Mouse (Mus musculus) urinary bladder, postnatal 14 days (tissue): ENCODE measurements around the gene Kdm5b.
A peak's percentile ranks its signal among the peaks of the same experiment; 100 is the strongest.

Experiments used
- DNase-seq: peaks from one replicate; pipeline ENCODE4 v3.0.0; 2021; ENCODE audit warnings: low spot score

Kdm5b gene

GRCm38 (mm10) chr1:134589676-134590075, 29.7 kb downstream of the Kdm5b start:
- DNase-seq, result no peak

DNA sequence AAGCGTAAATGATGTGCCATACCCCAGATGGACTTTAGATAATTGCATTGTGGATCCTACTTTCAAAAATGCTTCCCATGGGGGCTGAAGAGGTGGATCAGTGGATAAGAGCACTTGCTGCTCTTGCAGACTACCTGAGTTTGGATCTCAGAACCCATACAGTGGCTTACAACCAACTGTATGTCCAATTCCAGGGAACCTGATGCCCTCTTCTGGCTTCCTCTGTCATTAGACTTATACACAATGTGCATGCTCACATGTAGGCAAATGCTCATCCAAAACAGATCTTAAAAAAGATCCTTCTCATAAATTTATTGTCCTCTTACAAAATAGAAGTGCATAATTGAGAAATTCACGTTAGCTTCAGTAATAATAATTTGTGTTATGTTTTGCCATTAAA, 31.8 kb downstream of the Kdm5b start:
- DNase-seq, result no peak

DNA sequence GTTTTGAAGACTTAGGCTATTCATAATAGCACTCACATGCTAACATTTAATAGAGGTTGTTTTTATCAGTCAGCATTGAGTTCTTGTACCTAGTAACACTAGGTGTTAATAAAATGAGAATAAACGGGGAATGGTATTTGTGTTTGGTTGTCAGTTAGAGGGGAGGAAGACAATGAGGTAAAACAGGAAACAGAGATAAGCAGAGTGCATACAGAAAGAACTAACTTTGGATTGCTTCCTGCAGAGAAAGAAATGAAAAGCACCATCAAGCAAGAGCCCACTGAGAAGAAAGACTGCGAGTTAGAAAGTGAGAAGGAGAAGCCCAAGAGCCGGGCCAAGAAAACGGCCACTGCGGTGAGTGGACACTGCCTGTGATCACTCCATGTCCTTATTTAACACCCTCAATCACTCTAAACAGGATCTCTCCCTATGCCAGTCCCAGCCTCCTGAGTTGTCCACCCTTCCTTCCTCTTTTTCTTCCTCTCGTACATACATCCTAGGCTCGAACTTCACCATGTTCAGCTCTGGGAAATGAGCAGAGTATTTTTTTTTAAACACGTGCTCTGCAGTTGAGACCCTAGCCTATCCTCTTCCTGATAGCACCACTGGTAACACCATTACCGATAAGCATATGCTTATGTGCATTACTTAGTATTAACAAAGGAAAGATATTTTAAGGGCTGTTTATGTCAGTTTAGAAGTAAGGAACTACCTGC, 37.5 kb downstream of the Kdm5b start:
- no peak for DNase-seq

- DNase-seq, result no peak
These were observed 44.1 kb downstream of the Kdm5b start for GRCm38 (mm10) chr1:134604086-134604485.

- DNase-seq, result peak; percentile 49
These were observed 45.7 kb downstream of the Kdm5b start for GRCm38 (mm10) chr1:134605670-134606069.

DNA sequence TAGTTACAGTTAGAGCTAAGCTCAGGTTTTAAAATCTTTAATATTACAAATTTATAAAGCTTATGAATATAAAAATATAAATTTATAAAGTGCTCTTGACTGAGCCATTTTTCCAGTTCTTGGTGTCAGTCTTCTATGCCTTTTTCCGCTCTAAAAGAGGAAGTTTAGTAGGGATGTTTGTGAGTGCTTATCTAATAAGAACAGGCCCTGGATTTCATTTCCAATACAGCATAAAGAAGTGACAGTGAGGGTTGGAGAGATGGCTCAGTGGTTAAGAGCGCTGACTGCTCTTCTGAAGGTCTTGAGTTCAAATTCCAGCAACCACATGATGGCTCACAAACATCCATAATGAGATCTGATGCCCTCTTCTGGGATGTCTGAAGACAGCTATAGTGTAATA, 46.4 kb downstream of the Kdm5b start:
- no peak for DNase-seq

- no peak for DNase-seq
These were observed 47.3 kb downstream of the Kdm5b start for GRCm38 (mm10) chr1:134607279-134607678.

DNA sequence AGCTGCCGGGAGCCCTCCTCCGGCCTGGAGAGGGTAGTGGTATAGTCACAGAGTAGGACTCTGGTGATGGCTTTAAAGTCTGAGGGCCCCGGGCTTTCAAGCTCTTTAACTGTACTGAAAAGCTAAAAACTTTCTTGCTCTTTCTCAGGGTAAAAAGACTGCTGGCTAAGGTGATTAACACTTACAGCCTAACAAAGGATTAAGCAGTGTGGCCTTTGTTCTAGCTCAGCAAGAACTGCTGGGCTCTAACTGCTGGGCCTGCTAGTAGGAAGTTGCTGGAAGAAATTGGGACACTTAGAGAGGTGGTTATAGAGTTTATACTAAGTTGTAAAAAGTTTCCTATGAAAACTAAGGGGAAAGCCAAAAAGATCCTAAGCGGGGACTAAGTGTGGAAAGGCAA, 49.2 kb downstream of the Kdm5b start:
- no peak for DNase-seq

GRCm38 (mm10) chr1:134614554-134614953, 54.6 kb downstream of the Kdm5b start:
- no peak for DNase-seq

DNA sequence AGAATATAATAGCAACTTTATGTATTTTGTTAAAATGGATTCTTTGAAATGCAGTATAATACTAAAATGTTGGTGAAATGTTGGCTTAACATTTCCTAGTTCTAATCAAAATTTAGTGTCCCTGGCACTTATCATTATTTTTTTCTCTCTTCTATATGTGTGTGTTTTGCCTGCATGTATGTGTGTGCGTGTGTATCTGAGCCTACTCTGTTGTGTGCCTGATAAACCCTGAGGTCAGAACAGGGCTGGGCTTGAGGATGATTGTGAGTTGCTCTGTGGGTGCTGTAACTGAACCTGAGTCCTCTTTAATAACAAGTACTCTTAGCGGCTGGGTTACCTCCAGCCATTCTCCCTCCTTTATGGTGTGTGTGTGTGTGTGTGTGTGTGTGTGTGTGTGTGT, 55.0 kb downstream of the Kdm5b start:
- DNase-seq, result no peak

- DNase-seq, result no peak
These were observed 57.7 kb downstream of the Kdm5b start for GRCm38 (mm10) chr1:134617656-134618055.

DNA sequence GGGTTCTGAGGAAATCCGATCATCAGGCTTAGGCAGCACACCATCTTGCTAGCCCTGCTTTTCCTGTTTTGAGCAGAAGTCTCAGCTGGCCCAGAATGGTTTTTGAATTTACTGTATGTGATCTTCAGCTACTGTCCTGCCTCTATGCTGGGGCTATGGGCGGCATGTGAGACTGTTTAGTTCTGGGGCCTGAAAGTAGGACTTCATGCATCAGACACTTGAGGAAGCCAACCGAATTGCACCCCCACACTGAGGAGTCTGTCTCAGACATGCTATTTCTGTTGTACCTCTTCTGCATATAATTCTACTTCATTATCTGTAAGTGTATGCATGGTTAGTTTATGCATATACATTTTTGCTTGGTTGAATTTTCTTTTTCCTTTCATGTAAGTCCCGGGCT, 65.4 kb downstream of the Kdm5b start:
- no peak for DNase-seq

- no peak for DNase-seq
These were observed 69.5 kb downstream of the Kdm5b start for GRCm38 (mm10) chr1:134629455-134629854.

- DNase-seq, result no peak
These were observed 74.3 kb downstream of the Kdm5b start for GRCm38 (mm10) chr1:134634296-134634695.

- no peak for DNase-seq
These were observed 76.3 kb downstream of the Kdm5b start for GRCm38 (mm10) chr1:134636245-134636644.

GRCm38 (mm10) chr1:134636684-134637083, 76.7 kb downstream of the Kdm5b start:
- peak; percentile 31 for DNase-seq

- no peak for DNase-seq
These were observed 78.1 kb downstream of the Kdm5b start for GRCm38 (mm10) chr1:134638041-134638440.

GRCm38 (mm10) chr1:134638522-134638921, 78.6 kb downstream of the Kdm5b start:
- peak; percentile 58 for DNase-seq

DNA sequence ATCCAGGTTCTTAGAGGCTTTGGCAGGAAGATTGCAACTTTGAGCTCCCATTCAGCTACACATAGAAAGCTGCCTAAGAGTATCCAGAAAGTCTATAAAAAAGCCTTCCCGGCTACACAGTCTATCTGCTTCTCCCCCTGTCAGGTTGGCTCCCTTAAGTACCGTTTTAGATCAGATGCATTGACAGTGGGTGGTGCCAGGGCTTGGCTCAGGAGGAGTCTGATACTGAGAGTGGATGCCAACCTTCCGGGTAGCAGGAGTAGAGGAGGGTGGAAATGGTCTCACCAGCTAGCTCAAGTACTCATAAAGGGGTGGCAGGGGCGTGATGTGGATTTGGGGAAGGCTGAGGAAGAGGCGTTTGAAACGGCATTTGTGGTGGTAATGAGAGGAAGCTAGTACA, 79.5 kb downstream of the Kdm5b start:
- no peak for DNase-seq

GRCm38 (mm10) chr1:134641507-134641906, 81.5 kb downstream of the Kdm5b start:
- DNase-seq, result no peak

- no peak for DNase-seq
These were observed 83.7 kb downstream of the Kdm5b start for GRCm38 (mm10) chr1:134643702-134644101.

GRCm38 (mm10) chr1:134645408-134646200, 85.6 kb downstream of the Kdm5b start:
- no peak for DNase-seq

DNA sequence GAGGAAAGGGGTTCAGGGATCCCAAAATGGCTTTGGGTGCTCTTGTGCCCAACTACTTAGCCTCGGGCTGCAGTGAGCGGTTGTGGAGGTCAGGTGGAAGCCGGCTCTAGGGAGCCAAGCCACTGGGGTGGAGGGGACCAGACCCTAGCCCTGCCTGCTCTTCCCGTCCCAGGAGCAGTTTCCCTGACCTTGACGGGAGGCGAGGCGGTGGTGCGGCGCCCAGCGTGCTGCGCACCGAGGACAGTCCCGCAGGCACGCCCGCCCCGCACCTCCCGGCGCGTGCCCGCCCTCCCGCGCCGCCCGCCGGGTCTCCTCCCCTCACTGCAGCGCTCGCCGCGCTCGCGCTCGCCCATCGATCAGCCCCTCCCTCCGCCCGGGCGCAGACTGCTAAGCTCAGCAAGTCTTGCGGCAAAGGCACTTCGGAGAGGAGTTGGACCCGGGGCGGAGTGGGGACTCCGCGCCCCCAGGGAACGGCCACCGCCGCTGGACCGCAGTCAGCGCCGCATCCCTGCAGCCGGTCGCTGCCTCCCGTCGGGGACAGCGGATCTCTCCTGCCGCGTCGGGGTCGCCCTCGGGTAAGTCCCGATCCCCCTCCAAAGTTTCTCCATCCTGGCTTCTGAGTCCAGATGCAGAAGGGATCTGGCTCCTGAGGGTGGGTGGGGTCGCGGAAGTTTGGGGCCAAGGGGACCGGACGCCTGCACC, 86.4 kb downstream of the Kdm5b start, which contains the start of gene Syt2:
TSS of gene Syt2 (plus strand) at position 417 of the 702 bp plus-strand sequence.
- peak; percentile 31 for DNase-seq
